Mouse (Mus musculus): ENCODE measurements around the gene Hspb7. TPM values are rescaled to one million over a fixed set of nuclear protein-coding genes. Genes with fewer than 3 reads are reported as not detected.
A peak's percentile ranks its signal among the peaks of the same experiment; 100 is the strongest.

Gene Hspb7
- 0.30 TPM for polyA plus RNA-seq (2012; fragmentation: generic; extraction: Trizol)
- long read RNA-seq, experiment 1 = 0 reads
- long read RNA-seq, experiment 2 = 0 reads

GRCm38 (mm10) chr4:141420192-141420829 is at the start of gene Hspb7:
Gene Hspb7 (plus strand): TSS chr4:141420779.
- Histone ChIP-seq H3K79me3 (ENCODE audit: low read depth) (no peaks in the 10 kb centered on the region), H3ac (ENCODE audit: control insufficient read depth, insufficient read length, low read depth) (no peak within 1 kb of the TSS), H3K27me3 (ENCODE audit: control insufficient read depth, insufficient read depth, insufficient read length) (no peaks in the 10 kb centered on the region), H3K79me2 (ENCODE audit: control insufficient read depth, insufficient read depth) (no peaks in the 10 kb centered on the region), H3K4me3 (ENCODE audit: insufficient read depth, poor library complexity, severe bottlenecking) (no peak within 1 kb of the TSS), H3K36me3 (ENCODE audit: control insufficient read depth, insufficient read depth) (no peaks in the 10 kb centered on the region)
- TF ChIP-seq USF1 (IDR thresholded peaks at IDR 0.05; ENCODE audit: low read depth) (no peak), MAX (IDR thresholded peaks at IDR 0.05) (no peak), MYOG (IDR thresholded peaks at IDR 0.05; ENCODE audit: control insufficient read depth, extremely low read depth, insufficient read length) (no peak), CEBPB (IDR thresholded peaks at IDR 0.05; ENCODE audit: low read depth) (no peak), FOSL1 (IDR thresholded peaks at IDR 0.05; ENCODE audit: insufficient read depth, low read length, poor library complexity, severe bottlenecking) (no peak), CTCF (IDR thresholded peaks at IDR 0.05; ENCODE audit: control insufficient read depth, insufficient read depth, insufficient read length) (no peak), MYOD1 (IDR thresholded peaks at IDR 0.05; ENCODE audit: control insufficient read depth, insufficient read length, low read depth) (no peak)

GRCm38 (mm10) chr4:141372426-141372825 is 48.2 kb upstream of the Hspb7 start:
- H3ac ChIP-seq (ENCODE audit: control insufficient read depth, insufficient read length, low read depth) = no peak overlapping the region
- H3K79me3 ChIP-seq (ENCODE audit: low read depth) = no peaks in the 10 kb centered on the region
- H3K36me3 ChIP-seq (ENCODE audit: control insufficient read depth, insufficient read depth) = no peaks in the 10 kb centered on the region
- no peak overlapping the region for H3K4me3 ChIP-seq (ENCODE audit: insufficient read depth, poor library complexity, severe bottlenecking)
- H3K79me2 ChIP-seq (ENCODE audit: control insufficient read depth, insufficient read depth) = no peaks in the 10 kb centered on the region
- no peaks in the 10 kb centered on the region for H3K27me3 ChIP-seq (ENCODE audit: control insufficient read depth, insufficient read depth, insufficient read length)
- TF ChIP-seq MYOG (IDR thresholded peaks at IDR 0.05; ENCODE audit: control insufficient read depth, extremely low read depth, insufficient read length) = no peak
- TF ChIP-seq FOSL1 (IDR thresholded peaks at IDR 0.05; ENCODE audit: insufficient read depth, low read length, poor library complexity, severe bottlenecking) = no peak
- no peak for TF ChIP-seq USF1 (IDR thresholded peaks at IDR 0.05; ENCODE audit: low read depth)
- no peak for TF ChIP-seq MAX (IDR thresholded peaks at IDR 0.05)
- TF ChIP-seq CTCF (IDR thresholded peaks at IDR 0.05; ENCODE audit: control insufficient read depth, insufficient read depth, insufficient read length) = no peak
- TF ChIP-seq MYOD1 (IDR thresholded peaks at IDR 0.05; ENCODE audit: control insufficient read depth, insufficient read length, low read depth) = no peak
- no peak for TF ChIP-seq CEBPB (IDR thresholded peaks at IDR 0.05; ENCODE audit: low read depth)

GRCm38 (mm10) chr4:141379674-141380073 is 40.9 kb upstream of the Hspb7 start:
- Histone ChIP-seq H3K27me3 (ENCODE audit: control insufficient read depth, insufficient read depth, insufficient read length) (peaks cover 11% of the 10 kb centered on the region), H3K36me3 (ENCODE audit: control insufficient read depth, insufficient read depth) (no peaks in the 10 kb centered on the region), H3K79me3 (ENCODE audit: low read depth) (no peaks in the 10 kb centered on the region), H3K4me3 (ENCODE audit: insufficient read depth, poor library complexity, severe bottlenecking) (no peak overlapping the region), H3ac (ENCODE audit: control insufficient read depth, insufficient read length, low read depth) (no peak overlapping the region), H3K79me2 (ENCODE audit: control insufficient read depth, insufficient read depth) (no peaks in the 10 kb centered on the region)
- TF ChIP-seq MAX (IDR thresholded peaks at IDR 0.05) (no peak), FOSL1 (IDR thresholded peaks at IDR 0.05; ENCODE audit: insufficient read depth, low read length, poor library complexity, severe bottlenecking) (no peak), MYOG (IDR thresholded peaks at IDR 0.05; ENCODE audit: control insufficient read depth, extremely low read depth, insufficient read length) (no peak), CTCF (IDR thresholded peaks at IDR 0.05; ENCODE audit: control insufficient read depth, insufficient read depth, insufficient read length) (no peak), MYOD1 (IDR thresholded peaks at IDR 0.05; ENCODE audit: control insufficient read depth, insufficient read length, low read depth) (no peak), USF1 (IDR thresholded peaks at IDR 0.05; ENCODE audit: low read depth) (no peak), CEBPB (IDR thresholded peaks at IDR 0.05; ENCODE audit: low read depth) (no peak)

DNA sequence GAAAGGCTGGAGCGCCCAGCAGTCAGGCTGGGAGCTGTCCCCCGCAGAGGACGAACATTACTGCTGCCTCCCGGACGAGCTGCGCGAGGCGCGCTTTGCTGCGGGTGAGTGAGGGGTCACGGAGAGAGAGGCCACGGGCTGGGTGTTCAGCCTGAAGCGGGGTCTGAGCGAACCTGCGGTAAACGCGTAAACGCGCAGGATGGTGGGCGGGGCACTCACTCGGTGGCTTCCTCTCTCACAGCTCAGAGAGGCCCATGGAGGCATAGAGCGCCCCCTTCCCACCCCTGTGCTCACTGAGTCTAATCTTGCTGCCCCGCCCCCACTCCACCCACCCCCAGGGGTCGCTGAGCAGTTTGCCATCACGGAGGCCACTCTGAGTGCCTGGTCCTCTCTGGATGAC is 38.2 kb upstream of the Hspb7 start:
- H3K36me3 ChIP-seq (ENCODE audit: control insufficient read depth, insufficient read depth) = no peaks in the 10 kb centered on the region
- H3K27me3 ChIP-seq (ENCODE audit: control insufficient read depth, insufficient read depth, insufficient read length) = peaks cover 11% of the 10 kb centered on the region
- H3K79me2 ChIP-seq (ENCODE audit: control insufficient read depth, insufficient read depth) = no peaks in the 10 kb centered on the region
- H3ac ChIP-seq (ENCODE audit: control insufficient read depth, insufficient read length, low read depth) = no peak overlapping the region
- no peaks in the 10 kb centered on the region for H3K79me3 ChIP-seq (ENCODE audit: low read depth)
- no peak for TF ChIP-seq MYOG (IDR thresholded peaks at IDR 0.05; ENCODE audit: control insufficient read depth, extremely low read depth, insufficient read length)
- TF ChIP-seq MYOD1 (IDR thresholded peaks at IDR 0.05; ENCODE audit: control insufficient read depth, insufficient read length, low read depth) = no peak
- no peak for TF ChIP-seq MAX (IDR thresholded peaks at IDR 0.05)
- no peak for TF ChIP-seq CTCF (IDR thresholded peaks at IDR 0.05; ENCODE audit: control insufficient read depth, insufficient read depth, insufficient read length)
- TF ChIP-seq CEBPB (IDR thresholded peaks at IDR 0.05; ENCODE audit: low read depth) = no peak
- no peak for TF ChIP-seq USF1 (IDR thresholded peaks at IDR 0.05; ENCODE audit: low read depth)
- no peak for TF ChIP-seq FOSL1 (IDR thresholded peaks at IDR 0.05; ENCODE audit: insufficient read depth, low read length, poor library complexity, severe bottlenecking)
- no peak overlapping the region for H3K4me3 ChIP-seq (ENCODE audit: insufficient read depth, poor library complexity, severe bottlenecking)

- no peak overlapping the region for H3ac ChIP-seq (ENCODE audit: control insufficient read depth, insufficient read length, low read depth)
- TF ChIP-seq FOSL1 (IDR thresholded peaks at IDR 0.05; ENCODE audit: insufficient read depth, low read length, poor library complexity, severe bottlenecking) (no peak), CTCF (IDR thresholded peaks at IDR 0.05; ENCODE audit: control insufficient read depth, insufficient read depth, insufficient read length) (peak; percentile 81), USF1 (IDR thresholded peaks at IDR 0.05; ENCODE audit: low read depth) (no peak), CEBPB (IDR thresholded peaks at IDR 0.05; ENCODE audit: low read depth) (no peak), MYOD1 (IDR thresholded peaks at IDR 0.05; ENCODE audit: control insufficient read depth, insufficient read length, low read depth) (no peak), MAX (IDR thresholded peaks at IDR 0.05) (no peak), MYOG (IDR thresholded peaks at IDR 0.05; ENCODE audit: control insufficient read depth, extremely low read depth, insufficient read length) (no peak)
Observed at GRCm38 (mm10) chr4:141385275-141385674, 35.3 kb upstream of the Hspb7 start.

More at GRCm38 (mm10) chr4:141385275-141385674, 35.3 kb upstream of the Hspb7 start:
- H3K79me3 ChIP-seq (ENCODE audit: low read depth) = no peaks in the 10 kb centered on the region
- no peaks in the 10 kb centered on the region for H3K36me3 ChIP-seq (ENCODE audit: control insufficient read depth, insufficient read depth)
- H3K79me2 ChIP-seq (ENCODE audit: control insufficient read depth, insufficient read depth) = no peaks in the 10 kb centered on the region
- peaks cover 11% of the 10 kb centered on the region for H3K27me3 ChIP-seq (ENCODE audit: control insufficient read depth, insufficient read depth, insufficient read length)
- H3K4me3 ChIP-seq (ENCODE audit: insufficient read depth, poor library complexity, severe bottlenecking) = no peak overlapping the region

Data from C2C12 (cell line).